Mouse (Mus musculus): ENCODE measurements at regions not wholly inside any gene's neighbourhood (a gene's known extent, or its start where the extent isn't known, plus 50 kb on each side); places are given as distances from the start of the nearest gene placed in this dataset.

DNA sequence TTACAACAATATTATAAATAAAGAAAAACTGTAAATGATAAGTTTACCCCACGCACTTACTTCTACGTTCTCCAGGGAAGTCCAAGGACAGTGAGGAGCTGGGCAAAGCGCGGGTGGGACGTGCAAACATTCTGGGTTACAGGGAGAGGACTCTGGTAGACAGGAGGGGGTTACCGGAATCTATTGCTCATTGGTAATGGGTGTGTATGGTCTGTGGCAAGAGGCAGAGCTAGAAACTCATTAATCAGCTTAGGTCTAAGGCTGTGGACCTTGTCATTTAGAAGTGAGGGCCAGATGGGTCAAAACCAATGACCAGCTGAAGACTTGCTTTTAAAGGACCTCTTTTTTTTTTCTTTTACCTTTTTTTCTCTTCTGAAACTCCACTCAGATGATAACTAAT lies 107.9 kb upstream of the Hmgn3 start:
- H3K27ac ChIP-seq (ENCODE audit: insufficient read depth, low read depth, low read length) = no peak overlapping the region
- H3K4me1 ChIP-seq (ENCODE audit: control insufficient read depth, insufficient read depth, low read length) = no peaks in the 10 kb centered on the region
- no peak for TF ChIP-seq POLR2A (IDR thresholded peaks at IDR 0.05; ENCODE audit: insufficient read depth, low read depth, low read length)
- TF ChIP-seq CTCF (IDR thresholded peaks at IDR 0.05; ENCODE audit: insufficient read depth, low read depth, low read length) = no peak
- H3K4me3 ChIP-seq (ENCODE audit: insufficient read depth, low read depth, low read length) = no peak overlapping the region
- WGBS = 98% methylated on average over 6 of the region's 6 CpGs

- 93% methylated on average over 11 of the region's 11 CpGs for WGBS
- TF ChIP-seq POLR2A (IDR thresholded peaks at IDR 0.05; ENCODE audit: insufficient read depth, low read depth, low read length) = no peak
- TF ChIP-seq CTCF (IDR thresholded peaks at IDR 0.05; ENCODE audit: insufficient read depth, low read depth, low read length) = no peak
- Histone ChIP-seq H3K4me3 (ENCODE audit: insufficient read depth, low read depth, low read length) (no peak overlapping the region), H3K4me1 (ENCODE audit: control insufficient read depth, insufficient read depth, low read length) (no peaks in the 10 kb centered on the region), H3K27ac (ENCODE audit: insufficient read depth, low read depth, low read length) (no peak overlapping the region)
Observed at GRCm38 (mm10) chr9:83253789-83254188, 107.3 kb upstream of the Hmgn3 start.

GRCm38 (mm10) chr9:83251793-83252192 lies 105.3 kb upstream of the Hmgn3 start:
- no peak overlapping the region for H3K27ac ChIP-seq (ENCODE audit: insufficient read depth, low read depth, low read length)
- H3K4me1 ChIP-seq (ENCODE audit: control insufficient read depth, insufficient read depth, low read length) = no peaks in the 10 kb centered on the region
- WGBS = 37% methylated on average over 5 of the region's 5 CpGs
- TF ChIP-seq CTCF (IDR thresholded peaks at IDR 0.05; ENCODE audit: insufficient read depth, low read depth, low read length) = no peak
- TF ChIP-seq POLR2A (IDR thresholded peaks at IDR 0.05; ENCODE audit: insufficient read depth, low read depth, low read length) = no peak
- H3K4me3 ChIP-seq (ENCODE audit: insufficient read depth, low read depth, low read length) = no peak overlapping the region

- no peak for TF ChIP-seq POLR2A (IDR thresholded peaks at IDR 0.05; ENCODE audit: insufficient read depth, low read depth, low read length)
- TF ChIP-seq CTCF (IDR thresholded peaks at IDR 0.05; ENCODE audit: insufficient read depth, low read depth, low read length) = no peak
- H3K4me1 ChIP-seq (ENCODE audit: control insufficient read depth, insufficient read depth, low read length) = no peaks in the 10 kb centered on the region
- 94% methylated on average over 5 of the region's 5 CpGs for WGBS
Observed at GRCm38 (mm10) chr9:83249871-83250270, 103.4 kb upstream of the Hmgn3 start.

DNA sequence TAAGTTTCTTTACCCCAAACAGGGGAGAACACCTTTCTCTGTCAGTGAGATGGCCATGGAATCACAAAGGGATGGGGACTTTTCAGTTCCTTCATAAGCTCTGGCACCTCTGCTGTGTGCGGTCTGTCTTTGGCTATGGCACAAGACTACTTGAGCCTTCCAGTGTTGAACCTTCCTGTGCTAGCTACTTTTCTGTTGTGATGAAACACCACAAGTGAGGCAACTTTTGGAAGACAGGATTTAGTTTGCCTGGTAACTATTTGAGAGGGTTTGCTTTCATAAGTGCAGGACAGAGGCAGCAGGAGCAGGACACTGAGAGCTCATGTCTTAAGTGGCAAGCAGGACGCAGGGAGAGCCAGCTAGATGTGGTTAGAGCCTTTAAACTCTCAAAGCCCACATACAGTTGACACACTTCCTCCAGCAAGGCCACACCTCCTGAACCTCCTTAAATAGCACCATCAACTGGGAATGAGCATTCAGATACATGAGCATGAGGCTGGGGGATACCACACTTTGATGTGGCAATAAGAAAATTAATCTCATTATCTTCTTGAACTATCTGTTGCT lies 101.8 kb upstream of the Hmgn3 start:
- Histone ChIP-seq H3K27ac (ENCODE audit: insufficient read depth, low read depth, low read length) (no peak overlapping the region), H3K4me1 (ENCODE audit: control insufficient read depth, insufficient read depth, low read length) (no peaks in the 10 kb centered on the region), H3K4me3 (ENCODE audit: insufficient read depth, low read depth, low read length) (no peak overlapping the region)
- 92% methylated on average over 2 of the region's 2 CpGs for WGBS
- TF ChIP-seq CTCF (IDR thresholded peaks at IDR 0.05; ENCODE audit: insufficient read depth, low read depth, low read length) = no peak

More at GRCm38 (mm10) chr9:83249871-83250270, 103.4 kb upstream of the Hmgn3 start:
- H3K4me3 ChIP-seq (ENCODE audit: insufficient read depth, low read depth, low read length) = no peak overlapping the region
- H3K27ac ChIP-seq (ENCODE audit: insufficient read depth, low read depth, low read length) = no peak overlapping the region

DNA sequence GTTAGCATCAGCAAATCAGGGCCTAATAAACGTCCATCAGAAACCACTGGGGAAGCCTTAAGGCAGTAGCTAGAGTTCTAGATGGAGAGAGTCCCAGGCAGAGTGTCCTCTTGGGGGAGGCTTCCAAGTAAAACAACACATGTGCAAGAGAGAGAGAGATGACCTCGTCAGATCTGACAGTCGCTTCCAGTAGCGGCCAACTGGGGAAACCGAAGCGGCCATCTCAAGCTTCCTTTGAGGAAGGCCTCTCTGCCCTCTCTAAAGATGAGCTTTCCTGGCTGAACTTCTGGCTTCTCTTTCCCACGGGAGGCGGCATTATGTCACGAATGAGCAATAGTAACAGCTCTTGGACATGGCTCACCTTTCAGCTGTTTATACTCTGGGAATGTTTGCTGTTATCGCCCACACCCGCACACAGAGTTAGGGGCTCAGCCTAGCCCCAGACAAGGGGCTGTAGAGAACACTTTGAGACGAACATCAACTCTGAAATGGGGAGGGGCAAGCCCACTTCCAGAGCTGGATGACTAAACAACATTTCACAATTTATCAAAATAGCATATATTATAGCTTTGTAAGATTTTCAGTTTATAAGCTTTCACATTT lies 100.7 kb upstream of the Hmgn3 start:
- WGBS = 87% methylated on average over 12 of the region's 12 CpGs

GRCm38 (mm10) chr9:83241119-83241518 lies 94.6 kb upstream of the Hmgn3 start:
- H3K27ac ChIP-seq (ENCODE audit: insufficient read depth, low read depth, low read length) = no peak overlapping the region
- H3K4me3 ChIP-seq (ENCODE audit: insufficient read depth, low read depth, low read length) = no peak overlapping the region
- H3K4me1 ChIP-seq (ENCODE audit: control insufficient read depth, insufficient read depth, low read length) = no peaks in the 10 kb centered on the region
- WGBS = 94% methylated on average over 4 of the region's 4 CpGs
- TF ChIP-seq CTCF (IDR thresholded peaks at IDR 0.05; ENCODE audit: insufficient read depth, low read depth, low read length) = no peak
- TF ChIP-seq POLR2A (IDR thresholded peaks at IDR 0.05; ENCODE audit: insufficient read depth, low read depth, low read length) = no peak

More for the DNA sequence above, 100.7 kb upstream of the Hmgn3 start:
- no peak for TF ChIP-seq CTCF (IDR thresholded peaks at IDR 0.05; ENCODE audit: insufficient read depth, low read depth, low read length)
- no peak for TF ChIP-seq POLR2A (IDR thresholded peaks at IDR 0.05; ENCODE audit: insufficient read depth, low read depth, low read length)
- no peaks in the 10 kb centered on the region for H3K4me1 ChIP-seq (ENCODE audit: control insufficient read depth, insufficient read depth, low read length)
- no peak overlapping the region for H3K4me3 ChIP-seq (ENCODE audit: insufficient read depth, low read depth, low read length)
- no peak overlapping the region for H3K27ac ChIP-seq (ENCODE audit: insufficient read depth, low read depth, low read length)

GRCm38 (mm10) chr9:83239097-83239496 lies 92.6 kb upstream of the Hmgn3 start:
- no peak overlapping the region for H3K4me3 ChIP-seq (ENCODE audit: insufficient read depth, low read depth, low read length)
- TF ChIP-seq CTCF (IDR thresholded peaks at IDR 0.05; ENCODE audit: insufficient read depth, low read depth, low read length) (no peak), POLR2A (IDR thresholded peaks at IDR 0.05; ENCODE audit: insufficient read depth, low read depth, low read length) (no peak)
- WGBS = 84% methylated on average over 10 of the region's 10 CpGs

GRCm38 (mm10) chr9:83221866-83222265 lies 75.4 kb upstream of the Hmgn3 start:
- Histone ChIP-seq H3K27ac (ENCODE audit: insufficient read depth, low read depth, low read length) (no peak overlapping the region), H3K4me3 (ENCODE audit: insufficient read depth, low read depth, low read length) (no peak overlapping the region), H3K4me1 (ENCODE audit: control insufficient read depth, insufficient read depth, low read length) (no peaks in the 10 kb centered on the region)
- TF ChIP-seq POLR2A (IDR thresholded peaks at IDR 0.05; ENCODE audit: insufficient read depth, low read depth, low read length) = no peak
- no peak for TF ChIP-seq CTCF (IDR thresholded peaks at IDR 0.05; ENCODE audit: insufficient read depth, low read depth, low read length)

More at GRCm38 (mm10) chr9:83239097-83239496, 92.6 kb upstream of the Hmgn3 start:
- Histone ChIP-seq H3K27ac (ENCODE audit: insufficient read depth, low read depth, low read length) (no peak overlapping the region), H3K4me1 (ENCODE audit: control insufficient read depth, insufficient read depth, low read length) (no peaks in the 10 kb centered on the region)

Data from olfactory bulb, adult 2 months (tissue).